Mouse (Mus musculus) kidney, adult 2 months (tissue): Measurements from ENCODE around the gene Ahcyl1.
"Not testable (repeated sequence)": the region's sequence is repeated elsewhere in the genome, so short reads cannot be mapped to it uniquely, and the experiment has no call there.

Source experiments
- CTCF ChIP-seq: fragments of 200-500 bp; conservative IDR thresholded peaks from 2 replicates; pipeline ENCODE4 v1.5.1; 2011; ENCODE audit warnings: low read depth, mild to moderate bottlenecking, control low read depth, low read length, moderate library complexity, mixed read lengths; ENCODE audit not compliant: insufficient read depth, insufficient read length
- POLR2A ChIP-seq: fragments of 200-500 bp; IDR thresholded peaks from one replicate; pipeline ENCODE4 v1.6.1; 2011; ENCODE audit warnings: low read depth, low read length, control low read depth

- TF ChIP-seq CTCF, POLR2A: not testable (repeated sequence)
These were observed 39.3 kb upstream of the Ahcyl1 start for GRCm38 (mm10) chr3:107735620-107736019.
